Mouse (Mus musculus): Measurements from ENCODE around the gene Map3k6. TPM values are rescaled to one million over a fixed set of nuclear protein-coding genes. Genes with fewer than 3 reads are reported as not detected.

Gene Map3k6
- polyA plus RNA-seq, 1 experiment from 2014 or later: 21.4 TPM

DNA sequence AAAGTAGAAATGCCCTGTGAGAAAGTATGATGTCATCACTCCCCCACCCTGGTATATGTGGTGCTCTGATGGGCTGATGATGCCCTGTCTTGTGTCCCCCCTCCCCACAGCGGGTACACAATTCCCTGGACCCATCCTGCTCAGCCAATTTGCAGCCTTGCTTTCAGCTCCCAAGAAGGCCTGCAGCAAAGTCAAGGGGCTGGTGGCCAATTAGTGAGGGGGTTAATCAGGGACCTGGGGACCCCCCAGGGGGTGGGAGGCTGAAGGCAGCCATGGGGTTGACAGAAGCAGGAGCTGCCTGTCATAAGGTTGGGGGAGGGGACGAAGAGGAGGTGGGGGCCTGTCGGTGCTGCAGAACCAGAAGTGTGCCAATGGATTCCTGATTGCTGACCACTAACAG is 37.0 kb upstream of the Map3k6 start:
- ATAC-seq (ENCODE audit: insufficient number of reproducible peaks, low FRiP score, low TSS enrichment, low read depth): no peak
- H3K27me3 ChIP-seq: no peaks in the 10 kb centered on the region
- WGBS: 50% methylated on average over 3 of the region's 3 CpGs
- no peak overlapping the region for H3K4me3 ChIP-seq
- H3K4me1 ChIP-seq: peaks cover 51% of the 10 kb centered on the region
- H3K27ac ChIP-seq: no peak overlapping the region
- no peak overlapping the region for H3K9ac ChIP-seq
- H3K4me2 ChIP-seq: no peak overlapping the region
- no peaks in the 10 kb centered on the region for H3K9me3 ChIP-seq
- no peaks in the 10 kb centered on the region for H3K36me3 ChIP-seq

DNA sequence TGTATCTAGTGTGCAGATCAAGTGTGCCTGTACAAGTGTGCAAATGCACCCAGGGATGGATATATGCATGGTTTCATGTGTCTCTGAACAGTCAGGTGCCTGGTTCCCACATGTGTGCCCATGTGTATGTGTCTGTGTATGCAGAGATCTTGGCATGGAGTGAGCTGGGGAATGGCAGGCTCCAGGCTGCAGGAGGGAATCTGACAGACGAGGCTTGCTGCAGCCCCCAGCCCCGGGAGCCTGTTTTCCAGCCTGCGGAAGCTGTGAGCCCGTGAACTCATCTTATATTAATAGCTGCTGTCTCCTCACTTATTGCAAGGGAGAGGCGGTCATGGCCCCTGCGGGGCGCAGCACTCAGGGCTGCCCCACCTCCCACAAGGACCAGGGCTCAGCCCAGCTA is 36.2 kb upstream of the Map3k6 start:
- Histone ChIP-seq H3K4me2 (no peak overlapping the region), H3K4me3 (no peak overlapping the region), H3K4me1 (peaks cover 43% of the 10 kb centered on the region), H3K36me3 (no peaks in the 10 kb centered on the region), H3K9me3 (no peaks in the 10 kb centered on the region), H3K27me3 (no peaks in the 10 kb centered on the region), H3K9ac (no peak overlapping the region), H3K27ac (peak overlapping the region; percentile 50)
- no peak for ATAC-seq (ENCODE audit: insufficient number of reproducible peaks, low FRiP score, low TSS enrichment, low read depth)
- WGBS: 28% methylated on average over 7 of the region's 7 CpGs

DNA sequence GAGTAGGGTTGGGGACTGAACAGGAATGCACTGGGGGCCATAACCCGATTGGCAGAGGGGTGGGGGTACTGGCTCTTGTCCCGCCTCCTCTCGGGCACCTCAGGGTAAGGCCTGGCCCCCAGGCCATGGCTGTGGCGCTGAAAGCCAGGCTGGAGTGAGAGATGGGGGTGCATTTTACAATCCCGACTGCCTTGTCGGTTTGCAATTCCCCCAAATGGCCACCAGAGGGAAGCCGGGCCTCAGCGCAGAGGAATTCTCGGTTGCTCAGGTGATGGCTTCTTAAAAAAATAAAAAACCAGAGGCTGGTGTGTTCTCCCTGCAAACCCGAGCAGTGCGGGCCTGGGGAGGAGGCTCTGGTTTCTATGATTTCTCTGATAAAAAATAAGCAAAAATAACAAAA is 31.3 kb upstream of the Map3k6 start:
- Histone ChIP-seq H3K36me3 (no peaks in the 10 kb centered on the region), H3K27me3 (peaks cover 37% of the 10 kb centered on the region), H3K4me1 (peaks cover 32% of the 10 kb centered on the region), H3K27ac (no peak overlapping the region), H3K9ac (no peak overlapping the region), H3K4me3 (no peak overlapping the region), H3K9me3 (no peaks in the 10 kb centered on the region), H3K4me2 (no peak overlapping the region)
- 3% methylated on average over 11 of the region's 11 CpGs for WGBS
- ATAC-seq (ENCODE audit: insufficient number of reproducible peaks, low FRiP score, low TSS enrichment, low read depth): no peak

DNA sequence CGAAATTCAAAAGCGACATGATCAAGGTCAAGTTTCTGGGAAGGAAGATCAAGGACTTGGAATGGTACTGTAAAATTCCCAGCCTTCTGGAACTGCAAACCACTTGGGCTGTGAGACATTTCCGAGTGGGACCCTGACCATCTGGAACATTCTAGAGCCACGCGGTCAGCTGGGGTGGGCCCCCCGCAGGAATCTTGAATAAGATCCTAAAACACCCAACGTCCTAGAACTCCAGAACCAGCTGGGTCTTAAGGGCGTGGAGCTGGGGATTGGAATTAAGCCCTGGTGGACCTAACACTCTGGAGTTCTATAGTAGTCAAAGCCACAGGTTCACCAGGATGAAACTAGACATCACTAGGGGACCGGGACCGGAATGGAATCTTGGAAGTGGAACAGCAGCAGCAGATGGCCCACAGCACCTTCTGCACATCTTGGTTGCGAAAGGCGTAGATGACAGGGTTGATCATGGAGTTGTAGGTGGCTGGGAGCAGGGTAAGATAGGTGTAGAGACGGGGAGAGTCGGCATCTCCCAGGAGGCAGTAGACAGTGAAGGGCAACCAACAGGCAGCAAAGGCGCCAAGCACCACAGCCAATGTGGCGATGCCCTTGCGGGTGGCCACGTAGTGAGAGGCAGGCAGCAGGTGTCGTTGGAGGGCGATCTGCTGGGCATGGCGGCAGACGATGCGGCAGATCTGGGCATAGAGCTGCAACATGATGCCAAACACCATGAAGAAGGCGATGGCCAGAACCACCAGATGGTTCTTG is 30.4 kb upstream of the Map3k6 start:
- WGBS: 93% methylated on average over 24 of the region's 24 CpGs
- ATAC-seq (ENCODE audit: insufficient number of reproducible peaks, low FRiP score, low TSS enrichment, low read depth): no peak
- Histone ChIP-seq H3K4me1 (peaks cover 26% of the 10 kb centered on the region), H3K27ac (no peak overlapping the region), H3K36me3 (no peaks in the 10 kb centered on the region), H3K4me3 (no peak overlapping the region), H3K9ac (no peak overlapping the region), H3K4me2 (no peak overlapping the region), H3K9me3 (no peaks in the 10 kb centered on the region), H3K27me3 (peaks cover 37% of the 10 kb centered on the region)

DNA sequence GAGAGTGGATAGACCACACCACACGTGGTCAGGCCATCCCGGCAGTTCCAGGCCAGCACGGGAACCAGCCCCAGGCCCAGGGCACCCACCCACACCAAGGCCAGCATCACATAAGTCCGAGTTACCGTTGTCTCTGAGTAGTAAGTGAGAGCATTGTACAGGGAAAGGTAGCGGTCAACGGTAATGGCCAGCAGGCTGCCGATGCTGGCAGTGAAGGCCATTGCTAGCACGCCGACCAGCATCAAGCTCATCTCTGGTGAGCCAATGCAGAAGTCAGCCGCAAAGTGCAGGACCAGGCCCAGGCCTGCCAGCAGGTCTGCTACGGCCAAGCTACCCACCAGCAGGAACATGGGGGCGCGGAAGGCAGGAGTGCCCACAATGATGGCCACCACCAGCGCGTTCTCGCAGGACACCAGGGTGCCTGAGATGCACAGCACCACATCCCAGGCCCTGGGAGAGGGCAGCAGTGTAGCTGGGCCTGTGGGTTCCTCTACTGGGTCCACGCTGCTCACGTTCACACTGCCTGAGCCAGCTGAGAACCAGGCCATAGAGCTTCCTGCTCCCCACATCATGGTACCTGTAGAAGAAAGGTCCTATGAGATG is 29.7 kb upstream of the Map3k6 start:
- Histone ChIP-seq H3K36me3 (no peaks in the 10 kb centered on the region), H3K27ac (no peak overlapping the region), H3K4me2 (no peak overlapping the region), H3K27me3 (peaks cover 37% of the 10 kb centered on the region), H3K9me3 (no peaks in the 10 kb centered on the region), H3K4me1 (peaks cover 25% of the 10 kb centered on the region), H3K9ac (no peak overlapping the region), H3K4me3 (no peak overlapping the region)
- 94% methylated on average over 19 of the region's 19 CpGs for WGBS
- no peak for ATAC-seq (ENCODE audit: insufficient number of reproducible peaks, low FRiP score, low TSS enrichment, low read depth)

DNA sequence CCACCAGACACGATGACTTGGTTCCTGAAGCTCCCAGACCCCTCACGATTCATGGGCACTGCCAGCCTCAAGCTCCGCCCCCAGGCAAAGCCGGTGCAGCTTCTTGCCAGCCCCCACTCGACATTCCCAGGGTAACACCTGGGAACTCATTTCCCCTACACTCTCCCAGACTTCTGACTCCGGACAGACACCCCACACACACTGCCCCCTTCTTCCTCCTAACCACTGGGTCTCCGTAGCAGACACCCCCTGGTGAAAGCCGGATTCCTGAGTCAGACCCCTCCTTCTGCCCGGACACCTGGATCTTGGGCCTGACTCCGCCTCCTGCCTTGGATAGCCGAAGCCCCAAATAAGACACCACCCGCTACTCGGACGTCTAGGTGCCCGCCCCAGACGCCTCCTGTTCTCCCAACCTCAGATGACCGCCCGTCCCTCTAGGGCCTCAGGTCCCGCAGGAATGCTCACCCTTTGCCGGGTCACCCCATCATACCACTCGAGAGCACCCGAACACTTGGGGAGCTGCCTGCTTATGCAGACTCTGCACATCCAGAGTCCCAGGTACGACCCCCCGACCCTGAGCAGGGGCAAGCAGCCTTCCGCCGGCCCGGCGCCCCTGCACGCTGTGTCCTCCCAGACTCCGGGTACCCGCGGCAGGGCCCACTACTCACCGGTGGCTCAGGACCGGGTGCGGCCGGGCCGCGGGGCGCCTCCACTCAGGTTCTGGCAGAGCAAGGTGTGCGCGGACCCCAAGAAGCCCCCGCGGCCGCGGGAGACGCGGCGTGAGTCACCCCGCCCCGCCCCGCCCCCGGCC is 28.7 kb upstream of the Map3k6 start, which contains the start of the genes Cd164l2 and Gpr3:
Gene Cd164l2, plus strand, starts transcription at position 381 of the 811 bp plus-strand sequence.
Gene Gpr3, minus strand, starts transcription at position 786 of the 811 bp plus-strand sequence.
- Histone ChIP-seq H3K4me2 (peak within 1 kb of the TSS; percentile 99), H3K27me3 (peaks cover 37% of the 10 kb centered on the region), H3K27ac (no peak within 1 kb of the TSS), H3K4me1 (peaks cover 24% of the 10 kb centered on the region), H3K4me3 (peak within 1 kb of the TSS; percentile 63), H3K9ac (peak within 1 kb of the TSS; percentile 37), H3K36me3 (no peaks in the 10 kb centered on the region), H3K9me3 (no peaks in the 10 kb centered on the region)
- 2% methylated on average over 51 of the region's 52 CpGs for WGBS
- peak; percentile 33; the same call in 1 of the 2 replicates for ATAC-seq (ENCODE audit: insufficient number of reproducible peaks, low FRiP score, low TSS enrichment, low read depth)

DNA sequence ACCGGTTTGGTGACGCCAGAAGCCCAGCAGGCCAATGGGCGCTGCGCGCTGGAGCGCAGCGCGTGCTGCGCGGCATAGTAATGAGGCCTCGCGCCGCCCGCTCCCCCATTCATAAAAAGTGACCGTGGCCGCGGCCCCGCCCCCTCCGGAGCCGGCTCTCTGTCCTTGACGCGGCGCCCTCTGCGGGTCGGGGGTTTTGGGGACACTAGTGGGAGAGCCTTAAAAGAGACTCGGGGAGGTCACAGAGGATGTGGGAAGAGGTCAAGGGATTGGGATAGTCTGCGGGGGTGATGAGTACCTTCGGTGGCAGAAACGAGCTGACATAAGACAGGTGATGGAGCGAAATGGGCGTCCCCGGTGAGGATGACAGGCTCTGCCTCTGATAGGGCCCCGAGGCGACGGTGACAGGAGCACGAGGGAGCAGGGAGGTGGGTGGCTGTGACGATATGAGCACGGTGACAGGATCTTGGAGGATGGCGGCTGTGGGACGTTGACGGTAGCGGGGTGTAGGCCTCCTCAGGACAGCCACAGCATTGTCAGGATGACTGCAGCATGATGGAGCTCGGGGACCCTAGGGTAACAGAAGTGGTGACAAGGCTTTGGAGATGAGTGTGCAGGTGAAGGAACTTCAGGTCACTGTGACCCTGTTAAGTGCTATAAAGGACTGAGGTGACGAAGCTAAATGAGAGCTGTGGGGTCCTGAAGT is 27.9 kb upstream of the Map3k6 start:
- H3K27ac ChIP-seq: no peak overlapping the region
- H3K9ac ChIP-seq: peak overlapping the region; percentile 37; the same call in 1 of the 2 replicates
- H3K36me3 ChIP-seq: no peaks in the 10 kb centered on the region
- 1% methylated on average over 44 of the region's 44 CpGs for WGBS
- ATAC-seq (ENCODE audit: insufficient number of reproducible peaks, low FRiP score, low TSS enrichment, low read depth): peak; percentile 64; the same call in 1 of the 2 replicates
- H3K9me3 ChIP-seq: no peaks in the 10 kb centered on the region
- H3K4me2 ChIP-seq: peak overlapping the region; percentile 99
- peak overlapping the region; percentile 63 for H3K4me3 ChIP-seq
- H3K27me3 ChIP-seq: peaks cover 37% of the 10 kb centered on the region
- H3K4me1 ChIP-seq: peaks cover 24% of the 10 kb centered on the region

DNA sequence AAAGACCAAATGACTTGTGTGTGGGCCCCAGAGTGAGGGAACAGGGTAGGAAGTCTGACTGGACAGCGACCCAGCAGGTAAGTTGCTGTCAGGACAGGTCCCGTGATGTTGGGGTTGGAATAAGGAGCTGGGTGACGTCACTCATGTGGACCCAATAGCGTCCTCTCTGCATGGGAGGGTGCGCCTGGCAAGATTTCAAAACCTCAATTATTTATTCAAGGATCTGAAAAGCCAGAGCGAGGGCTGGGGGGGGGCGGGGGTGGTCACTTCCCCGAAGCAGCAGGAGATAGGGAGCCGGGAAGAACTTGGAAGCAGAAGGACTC is 27.4 kb upstream of the Map3k6 start:
- Histone ChIP-seq H3K27me3 (peaks cover 37% of the 10 kb centered on the region), H3K27ac (no peak overlapping the region), H3K36me3 (no peaks in the 10 kb centered on the region), H3K9ac (no peak overlapping the region), H3K9me3 (no peaks in the 10 kb centered on the region), H3K4me3 (peak overlapping the region; percentile 63), H3K4me2 (peak overlapping the region; percentile 99), H3K4me1 (peaks cover 24% of the 10 kb centered on the region)
- 0% methylated on average over 9 of the region's 9 CpGs for WGBS
- ATAC-seq (ENCODE audit: insufficient number of reproducible peaks, low FRiP score, low TSS enrichment, low read depth): no peak

DNA sequence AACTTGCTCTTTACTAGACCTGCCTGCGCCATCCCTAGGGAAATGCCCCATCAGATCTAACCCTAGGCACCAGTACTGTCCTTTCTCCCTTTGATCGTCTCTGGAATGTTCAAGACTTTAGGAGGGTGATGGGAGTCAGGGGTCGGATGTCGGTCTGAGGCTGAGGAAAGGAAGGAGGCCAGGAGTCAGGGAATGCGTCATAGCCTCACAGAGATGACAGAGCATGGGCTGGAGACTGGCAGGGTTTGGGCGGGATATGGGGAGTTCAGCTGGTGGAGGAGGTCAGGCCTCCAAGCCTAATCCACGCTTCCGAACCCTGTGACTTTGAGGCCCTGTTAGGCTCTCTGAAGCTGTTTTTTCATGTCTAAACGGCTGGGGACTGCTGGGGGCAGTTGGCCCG is 27.0 kb upstream of the Map3k6 start:
- WGBS: 16% methylated on average over 10 of the region's 10 CpGs
- Histone ChIP-seq H3K4me2 (peak overlapping the region; percentile 99), H3K27me3 (peaks cover 39% of the 10 kb centered on the region), H3K27ac (no peak overlapping the region), H3K4me1 (peaks cover 24% of the 10 kb centered on the region), H3K4me3 (peak overlapping the region; percentile 63; the same call in 1 of the 2 replicates), H3K36me3 (no peaks in the 10 kb centered on the region), H3K9ac (no peak overlapping the region), H3K9me3 (no peaks in the 10 kb centered on the region)
- no peak for ATAC-seq (ENCODE audit: insufficient number of reproducible peaks, low FRiP score, low TSS enrichment, low read depth)

DNA sequence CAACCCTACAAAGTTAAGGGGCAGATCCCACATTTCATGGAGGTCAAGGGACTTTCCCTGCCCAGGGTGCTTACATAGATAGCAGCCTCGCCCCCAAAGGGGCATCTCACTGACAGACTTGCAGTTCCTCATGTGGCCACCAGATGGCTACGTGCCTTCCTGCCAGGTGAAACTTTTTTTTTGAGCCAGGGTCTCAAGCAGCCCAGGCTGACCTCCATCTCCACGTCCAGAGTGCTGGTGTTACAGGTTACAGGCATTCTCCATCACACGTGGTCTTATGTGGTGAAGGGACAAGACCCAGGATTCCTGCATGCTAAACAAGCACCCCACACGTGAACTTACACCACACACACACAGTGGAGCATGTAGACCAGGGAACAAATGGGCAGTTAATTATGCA is 23.0 kb upstream of the Map3k6 start:
- no peak overlapping the region for H3K9ac ChIP-seq

DNA sequence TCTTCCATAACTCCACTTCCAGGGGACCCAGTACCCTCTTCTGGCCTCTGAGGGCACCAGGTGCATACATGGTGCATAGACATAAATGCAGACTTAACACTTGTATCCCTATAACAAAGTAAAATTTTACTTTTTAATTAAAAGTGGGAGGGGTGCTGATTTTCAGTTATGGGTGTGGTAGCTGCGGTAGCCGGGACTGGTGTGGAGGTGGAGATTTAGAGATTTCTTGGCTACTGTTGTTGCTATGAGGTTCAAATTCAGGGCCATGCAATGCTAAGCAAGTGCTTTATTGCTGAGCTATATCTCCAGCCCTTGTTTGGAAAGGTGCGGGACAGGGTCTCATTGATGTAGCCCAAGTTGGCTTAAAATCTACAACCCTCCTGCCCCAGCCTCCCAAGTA is 21.9 kb upstream of the Map3k6 start:
- Histone ChIP-seq H3K36me3 (no peaks in the 10 kb centered on the region), H3K9ac (no peak overlapping the region), H3K27me3 (peaks cover 25% of the 10 kb centered on the region; the same call in 1 of the 2 replicates), H3K9me3 (no peaks in the 10 kb centered on the region), H3K4me1 (peaks cover 12% of the 10 kb centered on the region), H3K4me2 (no peak overlapping the region), H3K27ac (no peak overlapping the region), H3K4me3 (no peak overlapping the region)
- ATAC-seq (ENCODE audit: insufficient number of reproducible peaks, low FRiP score, low TSS enrichment, low read depth): no peak
- WGBS: 84% methylated on average over 3 of the region's 3 CpGs

More for the DNA sequence above, 23.0 kb upstream of the Map3k6 start:
- Histone ChIP-seq H3K36me3 (no peaks in the 10 kb centered on the region), H3K4me1 (peaks cover 21% of the 10 kb centered on the region), H3K9me3 (no peaks in the 10 kb centered on the region), H3K27me3 (peaks cover 34% of the 10 kb centered on the region), H3K4me3 (no peak overlapping the region), H3K4me2 (no peak overlapping the region), H3K27ac (no peak overlapping the region)
- WGBS: 4% methylated on average over 5 of the region's 5 CpGs
- no peak for ATAC-seq (ENCODE audit: insufficient number of reproducible peaks, low FRiP score, low TSS enrichment, low read depth)

Measured in limb, embryonic 15.5 days (tissue).